Mouse (Mus musculus) CD8-positive naive resting alpha-beta T cell, adult 2 months (primary cell): Measurements from ENCODE around the gene Glrx3.
"Not testable (repeated sequence)": the region's sequence is repeated elsewhere in the genome, so short reads cannot be mapped to it uniquely, and the experiment has no call there.

Source experiments
- DNase-seq, 2 experiments: peaks; one replicate each; pipeline ENCODE4 v3.0.0; 2022; ENCODE audit warnings: low read depth in 2 of 2, low spot score in 2 of 2

Glrx3 gene

GRCm38 (mm10) chr7:137437440-137438178 lies at the start of gene Glrx3:
Gene Glrx3, plus strand, starts transcription at chr7:137437614.
- DNase-seq = peak; percentile 94 to 95

- no peak for DNase-seq
These were observed 49.6 kb upstream of the Glrx3 start for GRCm38 (mm10) chr7:137387863-137388262.

GRCm38 (mm10) chr7:137395421-137395820 lies 42.0 kb upstream of the Glrx3 start:
- DNase-seq = no peak

- DNase-seq = no peak
These were observed 40.0 kb upstream of the Glrx3 start for GRCm38 (mm10) chr7:137397361-137397910.

- no peak for DNase-seq
These were observed 38.4 kb upstream of the Glrx3 start for GRCm38 (mm10) chr7:137398973-137399372.

DNA sequence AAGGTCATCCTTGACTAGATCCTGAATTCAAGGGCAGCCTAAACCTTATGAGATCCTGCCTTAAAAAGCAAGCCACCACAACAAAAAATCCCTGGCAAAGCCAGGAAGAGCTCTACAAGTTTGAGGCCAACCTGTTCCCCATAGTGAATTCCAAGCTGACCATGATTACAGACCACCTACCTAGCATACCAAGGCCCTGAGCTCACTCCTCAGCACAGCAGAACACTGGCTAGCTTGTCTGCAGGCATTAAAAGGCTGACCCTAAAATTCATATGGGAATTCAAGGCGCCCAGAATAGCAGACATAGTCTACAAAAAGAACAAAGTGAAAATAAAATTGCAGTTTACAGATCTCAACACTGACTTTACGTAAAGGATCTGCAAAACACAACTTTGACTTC lies 33.3 kb upstream of the Glrx3 start:
- DNase-seq = no peak

GRCm38 (mm10) chr7:137407428-137408058 lies 29.9 kb upstream of the Glrx3 start:
- no peak for DNase-seq

DNA sequence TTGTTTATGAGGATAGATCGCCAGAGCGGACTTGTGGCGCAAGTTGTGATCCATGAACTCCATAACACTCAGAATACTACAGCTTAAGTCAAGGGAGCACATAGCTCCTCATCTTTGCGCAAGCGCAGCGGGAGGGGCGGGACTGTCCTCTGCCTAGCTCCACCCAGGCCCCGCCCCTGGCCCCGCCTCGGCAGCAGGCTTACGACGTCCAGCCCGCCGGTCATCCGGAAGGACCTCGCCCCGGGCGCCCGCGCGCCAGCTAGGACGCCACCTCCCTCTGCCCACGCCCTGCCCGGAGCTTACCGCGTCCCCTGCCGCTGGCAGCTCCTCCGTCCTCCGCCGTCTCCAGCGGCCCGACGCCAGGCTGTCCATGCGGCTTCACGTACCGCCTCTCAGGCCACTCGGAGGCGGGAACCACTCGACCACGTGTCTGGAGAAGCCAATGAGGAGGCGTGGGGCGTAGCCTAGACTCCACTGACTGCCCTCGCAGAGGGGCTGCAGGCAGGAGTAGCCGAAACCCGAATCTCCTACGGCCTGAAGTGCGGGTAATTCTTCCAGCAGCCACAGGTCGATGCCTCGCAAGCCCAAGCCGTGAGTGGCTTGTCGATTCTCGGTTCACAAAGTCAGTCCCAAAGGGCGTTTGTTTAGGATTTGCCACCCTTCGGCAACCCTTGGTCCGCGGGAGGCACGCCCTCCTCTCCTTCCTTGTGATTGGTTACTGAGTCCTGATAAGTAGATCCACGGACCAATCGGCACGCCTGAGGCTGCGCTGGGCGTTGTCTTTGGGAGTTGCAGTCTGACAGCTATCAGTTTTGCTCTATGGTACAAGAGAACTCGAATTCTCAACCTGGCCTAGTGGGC lies 26.8 kb upstream of the Glrx3 start, which contains the start of gene 9430038I01Rik:
TSS of gene 9430038I01Rik (minus strand) at position 426 of the 861 bp plus-strand sequence.
- peak; percentile 90 to 95 for DNase-seq

DNA sequence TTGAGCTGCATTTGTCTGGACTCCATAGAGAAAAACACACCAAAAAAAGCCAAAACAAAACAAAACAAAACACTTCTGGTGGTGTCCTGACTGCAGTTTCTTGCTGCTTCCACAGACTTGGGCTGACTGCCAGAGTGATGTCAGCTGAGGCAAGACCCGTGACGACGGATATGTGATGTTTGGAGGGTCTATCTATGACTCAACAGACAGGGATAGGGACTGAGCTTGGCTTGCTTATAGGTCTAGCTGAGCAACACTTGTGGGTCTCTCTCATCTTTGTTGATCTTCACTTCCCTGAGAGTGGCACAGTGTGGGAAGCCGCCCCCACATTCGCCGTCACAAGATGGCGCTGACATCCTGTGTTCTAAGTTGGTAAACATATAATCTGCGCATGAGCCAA lies 22.7 kb upstream of the Glrx3 start:
- DNase-seq = peak; percentile 4 to 22

GRCm38 (mm10) chr7:137420550-137420949 lies 16.9 kb upstream of the Glrx3 start:
- no peak for DNase-seq

GRCm38 (mm10) chr7:137421236-137421635 lies 16.2 kb upstream of the Glrx3 start:
- no peak for DNase-seq

DNA sequence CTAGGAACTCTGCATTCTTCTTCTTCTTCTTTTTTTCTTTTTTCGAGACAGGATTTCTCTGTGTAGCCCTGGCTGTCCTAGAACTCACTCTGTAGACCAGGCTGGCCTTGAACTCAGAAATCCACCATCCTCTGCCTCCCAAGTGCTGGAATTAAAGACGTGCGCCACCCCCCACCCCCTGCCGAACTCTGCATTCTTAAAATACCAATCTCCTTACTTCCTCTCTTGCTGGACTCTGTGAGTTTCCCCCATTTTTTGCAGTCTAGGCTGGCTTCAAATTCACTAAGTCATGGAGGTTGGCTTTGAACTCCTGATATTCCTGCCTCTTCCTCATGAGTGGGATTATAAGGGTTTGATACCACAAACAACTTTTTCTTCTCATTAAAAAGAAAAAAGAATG lies 10.7 kb upstream of the Glrx3 start:
- no peak for DNase-seq

DNA sequence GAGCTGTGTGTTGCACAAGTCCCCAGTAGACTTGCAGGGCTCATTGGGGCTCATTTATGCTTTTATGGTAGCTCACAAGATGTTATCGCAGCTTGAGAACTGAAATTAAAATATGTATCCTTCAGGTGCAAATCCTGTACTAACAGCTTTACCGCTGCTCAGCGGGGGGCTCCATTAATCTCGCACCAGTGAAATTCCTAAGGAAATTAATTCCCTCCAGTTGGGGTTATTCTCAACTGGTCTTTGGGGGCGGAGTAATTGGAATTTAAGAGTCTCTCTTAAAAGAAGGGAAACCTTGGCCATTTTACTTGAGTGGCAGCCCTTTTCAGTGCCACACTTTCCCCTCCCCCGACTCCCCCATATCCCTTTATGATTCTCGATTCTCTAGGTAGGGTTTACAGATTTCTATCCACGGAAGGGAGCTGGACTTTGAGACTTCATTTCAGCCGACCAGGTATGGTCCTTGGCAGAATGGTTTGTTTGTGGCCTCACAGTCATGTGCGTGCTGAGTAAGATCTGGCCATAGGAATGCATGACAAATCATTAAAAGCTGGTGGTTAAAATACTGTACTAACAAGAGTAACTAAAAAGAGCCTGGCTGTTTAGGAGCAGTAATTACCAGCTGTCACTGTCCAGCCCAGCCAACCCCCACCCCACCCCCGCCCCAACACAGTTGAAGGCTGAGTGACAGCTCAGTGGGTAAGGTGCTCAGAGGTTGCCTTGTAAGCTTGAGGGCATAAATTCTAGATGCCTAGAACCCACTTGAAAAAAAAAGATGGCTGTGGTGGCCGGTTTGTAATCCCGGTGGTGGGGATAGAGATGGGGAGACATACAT lies 5.4 kb upstream of the Glrx3 start:
- no peak for DNase-seq

- DNase-seq = no peak
These were observed 513 bp upstream of the Glrx3 start for GRCm38 (mm10) chr7:137436901-137437300.

DNA sequence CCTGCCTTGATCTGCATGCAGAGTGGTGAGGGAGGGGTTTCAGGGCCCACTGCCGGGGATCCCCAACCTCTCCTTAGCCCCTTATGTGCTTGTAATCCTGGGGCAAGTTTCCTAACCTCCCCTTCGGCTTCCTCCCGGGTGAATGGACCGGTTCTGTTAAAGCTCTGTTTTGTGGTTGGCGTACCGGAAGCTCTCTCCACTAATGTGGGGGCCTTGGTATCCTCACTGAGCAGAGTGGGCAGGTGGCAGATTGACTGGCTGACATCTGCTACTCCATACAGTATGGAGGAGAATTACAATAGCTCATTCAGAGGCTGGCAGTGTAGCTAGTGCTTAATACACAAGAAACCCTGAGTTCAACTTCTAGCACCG lies 751 bp downstream of the Glrx3 start:
- DNase-seq = peak; percentile 16

DNA sequence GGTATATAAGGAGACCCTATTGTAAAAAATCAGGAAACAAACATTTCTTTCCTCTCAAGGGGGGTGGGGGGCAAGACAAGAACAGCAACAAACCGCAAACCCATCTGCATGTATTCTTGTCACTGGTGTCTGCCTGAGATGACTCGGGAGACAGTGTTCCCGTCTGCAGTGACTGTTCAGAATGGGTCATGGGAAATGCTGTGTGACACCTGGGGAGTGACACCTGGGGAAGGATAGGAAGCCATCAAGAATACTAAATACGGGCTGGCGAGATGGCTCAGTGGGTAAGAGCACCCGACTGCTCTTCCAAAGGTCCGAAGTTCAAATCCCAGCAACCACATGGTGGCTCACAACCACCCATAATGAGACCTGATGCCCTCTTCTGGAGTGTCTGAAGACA lies 1.5 kb downstream of the Glrx3 start:
- DNase-seq = not testable (repeated sequence)

DNA sequence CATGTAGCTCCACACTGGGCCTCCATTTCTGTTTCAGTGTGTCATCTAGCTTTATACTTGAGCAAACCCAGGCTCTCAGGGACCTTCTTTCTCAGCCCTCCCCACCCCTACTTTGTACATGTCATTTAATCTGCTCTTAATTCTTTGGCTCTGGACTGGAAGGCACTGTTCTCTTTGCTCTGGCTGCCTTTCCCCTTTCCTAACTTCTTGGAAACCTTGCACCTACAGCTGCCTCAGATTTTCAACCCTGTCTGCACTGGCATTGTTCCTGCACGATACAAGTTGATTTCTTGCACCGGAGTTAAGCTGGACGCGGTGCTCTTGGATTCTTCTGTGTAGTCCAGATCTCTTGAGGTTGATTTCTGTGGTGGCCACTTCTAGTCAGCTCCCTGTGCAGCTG lies 5.5 kb downstream of the Glrx3 start:
- DNase-seq = no peak

DNA sequence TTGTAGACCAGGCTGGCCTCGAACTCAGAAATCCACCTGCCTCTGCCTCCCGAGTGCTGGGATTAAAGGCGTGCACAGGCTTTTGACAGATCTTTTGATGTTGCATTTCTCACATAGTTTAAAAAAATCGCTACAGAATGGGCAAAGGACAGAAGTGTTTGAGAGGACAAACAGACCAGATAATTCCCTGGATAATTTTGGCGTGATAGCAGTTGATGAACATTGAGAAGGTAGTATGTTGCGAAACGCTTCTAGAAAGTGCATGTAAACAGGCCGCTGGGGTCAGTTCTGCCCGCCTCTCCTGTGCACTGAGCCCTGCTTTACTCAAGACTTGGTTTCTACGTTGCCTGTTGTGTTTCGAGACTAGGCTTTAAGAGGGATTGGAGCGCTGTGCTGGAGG lies 7.9 kb downstream of the Glrx3 start:
- DNase-seq = no peak

- no peak for DNase-seq
These were observed 24.0 kb downstream of the Glrx3 start for GRCm38 (mm10) chr7:137461396-137461795.

DNA sequence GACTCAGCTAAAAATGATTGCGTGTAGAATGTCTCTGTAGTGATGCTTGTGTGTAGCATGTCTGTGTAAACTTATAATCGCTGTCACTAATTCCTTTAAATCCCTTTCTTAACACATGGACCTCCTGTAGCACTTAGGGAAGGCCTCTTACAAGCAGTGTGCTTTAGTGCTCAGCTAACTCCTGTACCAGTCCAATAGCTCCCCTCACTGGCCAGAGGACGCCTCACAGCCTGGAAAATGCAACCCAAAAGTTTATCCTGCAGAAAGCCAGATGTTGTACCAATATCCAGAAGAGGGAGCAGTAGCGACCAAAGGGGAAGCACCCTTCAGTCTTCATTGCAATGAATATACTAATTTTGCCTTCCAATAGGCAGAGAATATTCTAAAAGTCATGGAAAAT lies 30.8 kb downstream of the Glrx3 start:
- DNase-seq = peak; percentile 4 to 9
